15 mouse cellular contexts compared by ENCODE assay signal in the genomic region with DNA sequence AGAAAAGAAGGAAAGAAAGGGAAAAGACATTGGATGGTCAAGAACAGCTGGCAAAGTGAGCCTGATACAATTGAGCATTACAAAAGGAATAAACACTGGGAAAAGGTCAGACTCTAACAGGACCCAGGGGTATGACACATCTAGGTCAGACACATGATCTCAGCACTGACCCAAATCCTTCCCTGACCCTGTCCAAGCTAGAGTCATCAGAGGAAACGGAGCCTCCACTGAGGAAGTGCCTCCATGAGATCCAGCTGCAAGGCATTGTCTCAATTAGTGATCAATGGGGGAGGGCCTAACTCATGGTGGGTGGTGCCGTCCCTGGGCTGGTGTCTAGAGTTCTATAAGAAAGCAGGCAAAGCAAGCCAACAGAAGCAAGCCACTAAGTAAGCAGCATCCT. TPM values are rescaled to one million over a fixed set of nuclear protein-coding genes. Genes with fewer than 3 reads are reported as not detected.
DNase-seq lines count a peak whose midpoint lies in the region; ATAC-seq and TF ChIP-seq lines count a peak whose summit lies in the region.
"Had no signal": no experiment of that assay in that cellular context is flagged by ENCODE, and none has a peak within 500 bp of the region (broad histone marks: within the 10 kb centered on the region; RNA-seq: fewer than 3 reads in every experiment).

No protein-coding gene starts in this region.

- H3K9ac ChIP-seq in heart, adult 2 months (ENCODE audit: low read depth, low read length): no peak overlapping the region
- no peak overlapping the region for H3K9ac ChIP-seq in stomach, postnatal 0 days (ENCODE audit: low read length)
- H3K9ac ChIP-seq: intestine, embryonic 15.5 days; limb, embryonic 12.5 days; neural tube, embryonic 15.5 days had no signal

- TF ChIP-seq EP300 in heart, adult 2 months (IDR thresholded peaks at IDR 0.05; ENCODE audit: insufficient read depth, low read depth, low read length): no peak
- TF ChIP-seq EP300 in stomach, postnatal 0 days (optimal IDR thresholded peaks at IDR 0.05): no peak

- no peak for TF ChIP-seq POLR2A in heart, adult 2 months (IDR thresholded peaks at IDR 0.05; ENCODE audit: insufficient read depth, low read depth, low read length)

- H3K27me3 ChIP-seq in heart, adult 2 months (ENCODE audit: control insufficient read depth, insufficient read depth, low read length): no peaks in the 10 kb centered on the region
- H3K27me3 ChIP-seq in megakaryocyte, embryonic 14.5 days (replicated peaks): no peaks in the 10 kb centered on the region
- no peaks in the 10 kb centered on the region for H3K27me3 ChIP-seq in stomach, postnatal 0 days (ENCODE audit: control insufficient read depth, insufficient read depth, low read length)
- H3K27me3 ChIP-seq: intestine, embryonic 15.5 days; limb, embryonic 12.5 days; neural tube, embryonic 15.5 days had no signal

- no peak overlapping the region for H3K4me2 ChIP-seq in stomach, postnatal 0 days (replicated peaks; ENCODE audit: low read depth)
- H3K4me2 ChIP-seq: intestine, embryonic 15.5 days; limb, embryonic 12.5 days; neural tube, embryonic 15.5 days had no signal

- no peak for TF ChIP-seq CTCF in heart, adult 2 months (IDR thresholded peaks at IDR 0.05)
- no peak for TF ChIP-seq CTCF in stomach, postnatal 0 days (IDR thresholded peaks at IDR 0.05; ENCODE audit: low read depth)

- H3K79me2 ChIP-seq in heart, adult 2 months (replicated peaks; ENCODE audit: control insufficient read depth, insufficient read depth, low read length): peaks cover 10% of the 10 kb centered on the region

- ATAC-seq in megakaryocyte, adult 5-6 weeks (ENCODE audit: poor library complexity, severe bottlenecking): no peak
- no peak for ATAC-seq in stomach, postnatal 0 days (ENCODE audit: low FRiP score, low TSS enrichment)
- no peak for ATAC-seq in frontal cortex, adult (ENCODE audit: low TSS enrichment)
- ATAC-seq: intestine, embryonic 15.5 days had no signal

- peaks cover 18% of the 10 kb centered on the region for H3K36me3 ChIP-seq in heart, adult 2 months (ENCODE audit: control insufficient read depth, insufficient read depth, low read length)
- peaks cover 38% of the 10 kb centered on the region for H3K36me3 ChIP-seq in megakaryocyte, embryonic 14.5 days (replicated peaks; ENCODE audit: low read length)
- H3K36me3 ChIP-seq in stomach, postnatal 0 days (ENCODE audit: control insufficient read depth, insufficient read depth, low read length): no peaks in the 10 kb centered on the region
- H3K36me3 ChIP-seq: intestine, embryonic 15.5 days; limb, embryonic 12.5 days; neural tube, embryonic 15.5 days had no signal

- WGBS in heart, adult 2 months: 35% methylated on average over 2 of the region's 2 CpGs
- WGBS in stomach, postnatal 0 days: 75% methylated on average over 2 of the region's 2 CpGs

- peaks cover 35% of the 10 kb centered on the region for H3K4me1 ChIP-seq in heart, adult 2 months (ENCODE audit: control insufficient read depth, insufficient read depth, low read length)
- H3K4me1 ChIP-seq in megakaryocyte, embryonic 14.5 days: peaks cover 72% of the 10 kb centered on the region
- H3K4me1 ChIP-seq in stomach, postnatal 0 days (replicated peaks; ENCODE audit: control insufficient read depth, insufficient read depth): 0 out of 2 replicates have a peak, but pooled peaks cover 2% of the 10 kb centered on the region
- H3K4me1 ChIP-seq: intestine, embryonic 15.5 days; limb, embryonic 12.5 days; neural tube, embryonic 15.5 days had no signal

- no peak overlapping the region for H3K4me3 ChIP-seq in heart, adult 2 months
- H3K4me3 ChIP-seq in megakaryocyte, embryonic 14.5 days (replicated peaks): peak overlapping the region; percentile 46
- no peak overlapping the region for H3K4me3 ChIP-seq in stomach, postnatal 0 days (ENCODE audit: low read depth, low read length)
- H3K4me3 ChIP-seq: erythroblast, embryonic 14.5 days; intestine, embryonic 15.5 days; limb, embryonic 12.5 days; neural tube, embryonic 15.5 days had no signal

- DNase-seq in heart, adult 2 months: peak; percentile 35 to 48
- no peak for DNase-seq in heart, postnatal 4 days
- peak; percentile 50 to 56 for DNase-seq in adrenal gland, postnatal 36 days
- DNase-seq in stomach, postnatal 0 days (ENCODE audit: low spot score): no peak
- DNase-seq: kidney, postnatal 25 days; thymus, adult 2 months had no signal

- no peaks in the 10 kb centered on the region for H3K9me3 ChIP-seq in megakaryocyte, embryonic 14.5 days
- no peaks in the 10 kb centered on the region for H3K9me3 ChIP-seq in stomach, postnatal 0 days (ENCODE audit: control insufficient read depth, low read length)
- H3K9me3 ChIP-seq: intestine, embryonic 15.5 days; limb, embryonic 12.5 days; neural tube, embryonic 15.5 days had no signal

- intact Hi-C loops in heart, adult 2 months (cut with DNase I): no loop called here

- no peak overlapping the region; the same call in 1 of the 2 replicates for H3K27ac ChIP-seq in heart, adult 2 months
- peak overlapping the region; percentile 45 for H3K27ac ChIP-seq in stomach, postnatal 0 days (replicated peaks)
- H3K27ac ChIP-seq: intestine, embryonic 15.5 days; limb, embryonic 12.5 days; neural tube, embryonic 15.5 days had no signal

RNA-seq across cellular contexts. Expression of a gene that starts 6.8 kb away (rescaled TPM):
- 100 to 1,000 TPM; 119 to 131 TPM for total RNA-seq in heart, adult 2 months (2021)
- 202 and 223 TPM in 2 replicates for polyA plus RNA-seq in heart, adult 2 months (2012; rRNA removed)
- total RNA-seq in heart, postnatal 4 days (2021): 100 to 1,000 TPM; 250 to 254 TPM
- 55.2 and 227 TPM in 2 replicates for polyA plus RNA-seq in megakaryocyte, embryonic 14.5 days (2012; ENCODE audit: insufficient read depth, low replicate concordance)
- 570 and 686 TPM in 2 replicates for total RNA-seq in megakaryocyte, adult 5-6 weeks (2015)
- 409 and 433 TPM in 2 replicates for total RNA-seq in megakaryocyte, adult 5-6 weeks (2017)
- total RNA-seq in adrenal gland, postnatal 36 days (2021): 100 to 1,000 TPM; 585 to 650 TPM
- 168 and 186 TPM in 2 replicates for polyA plus RNA-seq in stomach, postnatal 0 days (2015; fragmentation: Nextera tagmentation; extraction: Ambion mirVana)

RNA-seq across cellular contexts. Expression of a gene that starts 6.9 kb away (rescaled TPM):
- not detected for total RNA-seq in heart, adult 2 months (2021)
- 0.70 and 0.96 TPM in 2 replicates for polyA plus RNA-seq in heart, adult 2 months (2012; rRNA removed)
- under 1 TPM; 0.50 to 0.91 TPM for total RNA-seq in heart, postnatal 4 days (2021)
- not detected in 2 replicates for polyA plus RNA-seq in megakaryocyte, embryonic 14.5 days (2012; ENCODE audit: insufficient read depth, low replicate concordance)
- 0.25 and 0.36 TPM in 2 replicates for total RNA-seq in megakaryocyte, adult 5-6 weeks (2015)
- 0.53 TPM in 1 of 2 replicates, not detected in the other for total RNA-seq in megakaryocyte, adult 5-6 weeks (2017)
- 1 to 10 TPM in 1 of 2 experiments, under 1 TPM in 1; 0.79 to 2.5 TPM for total RNA-seq in adrenal gland, postnatal 36 days (2021)
- 3.0 and 4.0 TPM in 2 replicates for polyA plus RNA-seq in stomach, postnatal 0 days (2015; fragmentation: Nextera tagmentation; extraction: Ambion mirVana)
- total RNA-seq: hematopoietic stem cell, adult 5-6 weeks; midbrain, postnatal 0 days had no signal
- polyA plus RNA-seq: erythroblast, embryonic 14.5 days had no signal

RNA-seq across cellular contexts. Expression of a gene that starts 52.7 kb away (rescaled TPM):
- total RNA-seq in heart, adult 2 months (2021): not detected
- not detected in 2 replicates for polyA plus RNA-seq in heart, adult 2 months (2012; rRNA removed)
- total RNA-seq in heart, postnatal 4 days (2021): under 1 TPM; 0.09 to 0.12 TPM
- not detected in 2 replicates for polyA plus RNA-seq in megakaryocyte, embryonic 14.5 days (2012; ENCODE audit: insufficient read depth, low replicate concordance)
- not detected in 2 replicates for total RNA-seq in megakaryocyte, adult 5-6 weeks (2015)
- total RNA-seq in megakaryocyte, adult 5-6 weeks (2017): not detected in 2 replicates
- total RNA-seq in adrenal gland, postnatal 36 days (2021): not detected
- polyA plus RNA-seq in stomach, postnatal 0 days (2015; fragmentation: Nextera tagmentation; extraction: Ambion mirVana): 0.33 and 0.34 TPM in 2 replicates
- total RNA-seq: hematopoietic stem cell, adult 5-6 weeks had no signal
- polyA plus RNA-seq: erythroblast, embryonic 14.5 days had no signal

Comparison
In these comparisons a context has a peak if more than half of its experiments do, and no peak if none do; other contexts are left out.
1. DNase-seq: peak in heart, adult 2 months (2 of 2) and adrenal gland, postnatal 36 days (2 of 2); none in heart, postnatal 4 days (single experiment) and stomach, postnatal 0 days (single experiment).